Mouse (Mus musculus) limb, embryonic 13.5 days (tissue): ENCODE measurements around the gene Atl3. TPM values are rescaled to one million over a fixed set of nuclear protein-coding genes. Genes with fewer than 3 reads are reported as not detected.
A peak's percentile ranks its signal among the peaks of the same experiment; 100 is the strongest.

ENCODE experiments used
- ATAC-seq: fragments of 200-750 bp; cut with Nextera tagmentation; 2 replicates; pipeline ENCODE4 v1.8.0; 2017; ENCODE audit warnings: low read depth, moderate number of reproducible peaks, moderate TSS enrichment; ENCODE audit not compliant: low FRiP score
- H3K27ac ChIP-seq: fragments of 300-500 bp; sonication (generic); 2 replicates; pipeline ENCODE4 v1.5.1; 2015; ENCODE audit warnings: inconsistent platforms, mild to moderate bottlenecking, moderate library complexity
- H3K27me3 ChIP-seq: fragments of 300-500 bp; sonication (generic); 2 replicates; pipeline ENCODE4 v1.6.1; 2015; ENCODE audit warnings: mild to moderate bottlenecking, inconsistent platforms
- H3K36me3 ChIP-seq: fragments of 300-500 bp; sonication (generic); 2 replicates; pipeline ENCODE4 v1.6.1; 2015; ENCODE audit warnings: inconsistent platforms, mild to moderate bottlenecking, moderate library complexity
- H3K4me1 ChIP-seq: fragments of 300-500 bp; sonication (generic); 2 replicates; pipeline ENCODE4 v1.6.1; 2015; ENCODE audit warnings: inconsistent platforms
- H3K4me2 ChIP-seq: fragments of 300-500 bp; sonication (generic); replicated peaks from 2 replicates; pipeline ENCODE4 v1.6.1; 2015; ENCODE audit warnings: inconsistent platforms, mild to moderate bottlenecking, moderate library complexity
- H3K4me3 ChIP-seq: fragments of 300-500 bp; sonication (generic); 2 replicates; pipeline ENCODE4 v1.5.1; 2015; ENCODE audit warnings: moderate library complexity, mild to moderate bottlenecking, inconsistent platforms
- H3K9ac ChIP-seq: fragments of 300-500 bp; sonication (generic); 2 replicates; pipeline ENCODE4 v1.6.1; 2015; ENCODE audit warnings: mild to moderate bottlenecking, inconsistent platforms
- H3K9me3 ChIP-seq: fragments of 300-500 bp; sonication (generic); 2 replicates; pipeline ENCODE4 v1.6.1; 2016; ENCODE audit warnings: inconsistent platforms
- WGBS: fragments of 180-500 bp; shearing (Covaris S2); methylation state at CpG from one replicate; pipeline ENCODE4 v1.1.7; 2015; 5-methylcytosine and 5-hydroxymethylcytosine counted together
- polyA plus RNA-seq: library from polyadenylated mRNA; unstranded; fragments of >200 nt; fragmentation: Nextera tagmentation; extraction: Ambion mirVana; gene quantifications from 2 replicates; pipeline ENCODE4 v1.2.1, GENCODE M21; 2015

The Atl3 gene
- polyA plus RNA-seq, 1 experiment from 2014 or later = 15.6 TPM

DNA sequence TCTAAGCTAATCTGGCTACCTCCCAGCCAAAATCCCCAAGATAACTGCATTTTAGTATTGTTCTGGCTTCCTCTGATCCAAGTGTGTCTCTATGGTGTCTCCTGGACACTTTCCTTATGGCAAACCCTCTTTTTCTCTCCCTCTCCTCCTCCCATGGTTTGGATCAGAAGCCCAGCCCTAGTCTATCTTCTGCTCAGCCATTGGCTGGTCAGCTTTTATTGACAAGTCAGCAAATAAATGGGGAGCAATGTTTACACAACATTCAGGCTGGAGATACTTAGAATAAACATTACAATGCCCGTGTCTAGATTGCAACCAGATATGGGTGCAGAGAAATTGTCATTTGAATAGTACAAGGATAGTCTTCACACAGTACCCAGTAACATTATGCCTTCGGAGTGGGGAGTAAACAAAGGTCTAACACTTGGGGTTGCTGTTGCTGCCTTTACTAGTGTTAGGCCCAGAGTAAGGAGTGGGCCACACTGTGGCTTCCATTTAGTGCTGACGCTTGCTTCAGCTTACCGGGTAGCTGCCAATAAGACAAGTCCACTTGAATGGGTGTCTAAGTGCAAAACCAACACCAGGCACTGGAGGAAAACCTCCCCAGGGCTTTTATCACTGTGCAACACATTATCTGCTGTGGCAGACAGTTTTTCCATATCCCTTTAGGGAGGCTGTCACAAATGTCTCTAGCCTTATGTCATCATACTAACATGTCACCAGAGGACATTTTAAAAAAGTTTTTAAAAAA lies 57.9 kb downstream of the Atl3 start:
- 64% methylated on average over 4 of the region's 4 CpGs for WGBS
- Histone ChIP-seq H3K4me3 (no peak overlapping the region), H3K4me2 (no peak overlapping the region), H3K9ac (no peak overlapping the region), H3K27ac (no peak overlapping the region), H3K27me3 (no peaks in the 10 kb centered on the region), H3K9me3 (no peaks in the 10 kb centered on the region), H3K4me1 (no peaks in the 10 kb centered on the region), H3K36me3 (no peaks in the 10 kb centered on the region)
- no peak for ATAC-seq

DNA sequence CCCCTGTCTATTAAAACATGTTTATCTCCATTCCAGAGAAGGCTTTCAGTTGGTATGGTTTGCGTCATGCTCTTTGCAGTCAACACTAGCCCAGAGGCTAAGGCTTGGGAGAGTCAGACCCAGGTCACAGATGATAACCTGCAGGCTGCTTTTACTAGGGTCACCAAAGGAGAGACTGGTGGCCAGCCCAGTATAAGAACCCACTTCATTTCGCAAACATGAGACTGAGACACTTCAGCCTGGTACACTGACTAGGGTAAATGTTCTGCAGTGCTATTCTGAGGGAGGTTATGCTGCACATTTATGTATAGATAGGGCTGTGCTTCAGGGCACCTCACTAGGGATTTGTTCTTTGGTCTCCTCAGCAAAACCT lies 58.4 kb downstream of the Atl3 start:
- Histone ChIP-seq H3K4me2 (no peak overlapping the region), H3K27ac (no peak overlapping the region), H3K9ac (no peak overlapping the region), H3K4me3 (no peak overlapping the region), H3K9me3 (no peaks in the 10 kb centered on the region), H3K4me1 (peaks cover 3% of the 10 kb centered on the region; the same call in 1 of the 2 replicates), H3K27me3 (no peaks in the 10 kb centered on the region), H3K36me3 (no peaks in the 10 kb centered on the region)
- ATAC-seq = no peak
- WGBS = 79% methylated on average over 2 of the region's 2 CpGs

DNA sequence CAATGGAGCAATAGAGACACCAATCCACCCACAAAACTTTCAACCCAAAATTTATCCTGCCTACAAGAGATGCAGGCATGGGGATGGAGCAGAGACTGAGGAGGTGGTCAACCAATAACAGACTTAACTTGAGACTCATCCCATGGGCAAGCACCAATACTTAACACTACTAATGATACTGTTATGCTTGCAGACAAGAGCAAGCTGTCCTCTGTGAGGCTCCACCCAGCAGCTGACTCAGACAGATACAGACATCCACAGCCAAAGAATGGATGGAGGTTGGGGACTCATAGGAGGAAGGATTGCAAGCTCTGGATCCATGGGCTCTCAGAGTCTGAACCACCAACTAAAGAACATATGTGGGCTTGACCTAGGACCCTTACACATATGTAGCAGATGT lies 59.6 kb downstream of the Atl3 start:
- H3K27me3 ChIP-seq = no peaks in the 10 kb centered on the region

DNA sequence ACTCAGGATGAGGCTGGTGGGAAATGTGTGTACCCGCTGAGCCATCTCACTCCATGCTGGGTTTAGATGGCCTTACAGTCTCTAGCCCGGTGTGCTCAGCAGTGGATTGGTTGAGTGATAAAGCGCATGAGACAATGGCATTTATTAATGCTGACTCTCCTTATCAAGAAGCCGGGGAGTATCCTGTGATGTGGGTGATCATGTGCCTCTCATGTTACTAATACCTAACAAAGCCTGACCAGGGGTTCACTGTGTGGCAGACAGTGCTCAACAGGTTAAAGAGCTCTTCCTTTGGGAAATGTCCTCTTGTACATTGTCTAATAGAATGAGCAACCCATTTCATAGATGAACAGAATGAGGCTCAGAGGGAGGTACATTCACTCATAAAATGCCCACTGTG lies 61.0 kb downstream of the Atl3 start:
- Histone ChIP-seq H3K36me3 (no peaks in the 10 kb centered on the region), H3K4me2 (no peak overlapping the region), H3K27me3 (no peaks in the 10 kb centered on the region), H3K27ac (no peak overlapping the region), H3K9me3 (no peaks in the 10 kb centered on the region), H3K9ac (no peak overlapping the region), H3K4me1 (peaks cover 19% of the 10 kb centered on the region), H3K4me3 (no peak overlapping the region)
- 73% methylated on average over 4 of the region's 4 CpGs for WGBS
- ATAC-seq = no peak

More for the DNA sequence above, 59.6 kb downstream of the Atl3 start:
- peaks cover 14% of the 10 kb centered on the region for H3K4me1 ChIP-seq
- no peaks in the 10 kb centered on the region for H3K9me3 ChIP-seq
- no peaks in the 10 kb centered on the region for H3K36me3 ChIP-seq
- H3K4me3 ChIP-seq = no peak overlapping the region
- ATAC-seq = no peak
- H3K4me2 ChIP-seq = no peak overlapping the region
- no peak overlapping the region for H3K9ac ChIP-seq
- H3K27ac ChIP-seq = no peak overlapping the region

DNA sequence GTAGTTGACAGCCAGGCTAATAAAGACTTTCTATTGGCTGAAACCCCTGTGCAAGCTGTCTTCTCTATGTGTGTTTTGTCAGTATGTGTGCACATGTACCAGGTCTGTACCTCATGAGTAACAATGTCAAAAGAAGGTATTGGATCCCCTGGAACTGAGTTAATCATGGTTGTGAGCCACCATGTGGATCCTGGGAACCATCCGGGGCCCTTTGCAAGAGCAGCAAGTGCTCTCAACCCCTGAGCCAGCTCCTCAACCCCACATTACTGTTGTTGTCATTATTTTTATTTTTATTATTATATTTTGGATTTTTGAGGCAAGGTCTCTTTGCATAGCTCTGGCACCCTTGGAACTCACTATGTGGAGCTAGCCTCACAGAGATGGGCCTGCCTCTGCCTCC lies 62.8 kb downstream of the Atl3 start:
- H3K4me1 ChIP-seq = peaks cover 19% of the 10 kb centered on the region
- no peak overlapping the region for H3K4me3 ChIP-seq
- no peak overlapping the region for H3K9ac ChIP-seq
- H3K36me3 ChIP-seq = no peaks in the 10 kb centered on the region
- no peaks in the 10 kb centered on the region for H3K27me3 ChIP-seq
- H3K9me3 ChIP-seq = no peaks in the 10 kb centered on the region
- H3K4me2 ChIP-seq = no peak overlapping the region
- WGBS = 93% methylated on average over 1 of the region's 1 CpGs
- ATAC-seq = no peak
- no peak overlapping the region for H3K27ac ChIP-seq

DNA sequence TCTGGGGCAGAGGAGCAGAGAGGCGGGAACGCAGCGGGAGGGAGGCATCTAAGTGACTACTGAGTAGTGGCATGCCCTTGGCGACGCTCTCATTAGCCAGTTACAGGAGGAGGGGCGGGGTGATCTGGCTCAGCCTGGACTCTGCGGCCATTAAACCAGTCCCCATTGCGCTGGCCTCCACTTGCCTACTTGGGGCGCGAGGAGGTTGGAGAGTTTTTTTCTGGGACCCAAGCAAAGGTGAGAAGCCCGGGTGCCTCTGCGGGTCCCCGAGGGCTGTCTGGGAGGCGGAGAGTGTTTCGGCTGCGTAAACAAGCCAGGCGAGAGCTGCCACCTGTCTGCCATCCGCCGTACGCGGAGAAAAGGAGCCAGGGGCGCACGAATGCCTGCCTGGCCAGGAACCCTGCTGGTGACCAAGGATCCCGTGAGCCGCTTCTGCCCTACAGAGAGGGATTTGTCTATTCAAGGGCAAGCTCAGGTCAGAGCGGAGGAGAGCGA lies 63.5 kb downstream of the Atl3 start, which contains the start of gene Pla2g16:
Gene Pla2g16 (plus strand): TSS at position 132 of the 495 bp plus-strand sequence.
- no peaks in the 10 kb centered on the region for H3K9me3 ChIP-seq
- under 1% methylated on average over 27 of the region's 27 CpGs for WGBS
- peak within 1 kb of the TSS; percentile 81 for H3K4me2 ChIP-seq
- H3K36me3 ChIP-seq = no peaks in the 10 kb centered on the region
- H3K27me3 ChIP-seq = no peaks in the 10 kb centered on the region
- peak within 1 kb of the TSS; percentile 51 for H3K4me3 ChIP-seq
- peak; percentile 78 for ATAC-seq
- H3K4me1 ChIP-seq = peaks cover 19% of the 10 kb centered on the region
- H3K27ac ChIP-seq = no peak within 1 kb of the TSS
- H3K9ac ChIP-seq = peak within 1 kb of the TSS; percentile 65

DNA sequence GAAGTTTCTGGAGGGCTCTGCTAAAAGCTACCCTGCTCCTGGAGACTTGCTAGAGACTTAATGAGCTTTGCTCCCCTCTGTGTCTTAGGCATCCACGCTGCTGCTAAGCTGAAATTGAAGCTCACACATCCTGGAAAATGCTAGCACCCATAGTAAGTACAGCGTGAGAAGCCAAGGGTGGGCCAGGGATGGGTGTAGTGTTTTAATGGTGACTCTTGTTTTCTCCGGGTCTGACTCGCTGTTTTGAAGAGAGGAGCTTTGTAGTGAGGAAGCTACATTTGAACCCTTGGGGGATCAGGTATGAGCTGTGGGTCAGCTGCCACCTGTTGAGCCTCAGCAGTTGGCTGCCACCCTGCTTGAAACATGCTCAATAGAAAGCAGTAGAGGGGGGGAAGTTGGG lies 64.0 kb downstream of the Atl3 start:
- Histone ChIP-seq H3K36me3 (no peaks in the 10 kb centered on the region), H3K4me1 (peaks cover 19% of the 10 kb centered on the region), H3K4me2 (peak overlapping the region; percentile 81), H3K4me3 (peak overlapping the region; percentile 51), H3K27me3 (no peaks in the 10 kb centered on the region), H3K9ac (peak overlapping the region; percentile 65), H3K27ac (no peak overlapping the region), H3K9me3 (no peaks in the 10 kb centered on the region)
- 0 out of 2 replicates have a peak, but pooled peaks have one; percentile 7 for ATAC-seq
- 11% methylated on average over 4 of the region's 4 CpGs for WGBS

DNA sequence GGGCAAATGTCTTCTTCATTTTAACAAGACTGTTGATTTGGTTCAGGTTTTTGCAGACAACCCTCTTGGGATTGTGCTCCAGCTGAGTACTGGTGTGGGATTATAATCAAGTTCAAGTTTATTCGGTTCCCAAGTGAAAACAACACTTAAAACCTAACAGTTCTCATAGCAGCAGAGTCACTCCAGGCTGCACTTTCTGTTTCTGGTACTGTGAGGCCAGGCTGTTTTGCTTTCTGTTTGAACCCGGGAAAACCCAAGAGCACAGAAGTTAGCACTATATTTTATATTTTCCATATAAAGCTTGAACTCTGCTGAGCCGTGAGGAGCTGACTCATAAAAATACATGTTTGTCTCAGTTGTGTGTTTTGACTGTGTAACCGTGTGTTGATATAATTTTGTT lies 64.8 kb downstream of the Atl3 start:
- Histone ChIP-seq H3K27ac (no peak overlapping the region), H3K9me3 (no peaks in the 10 kb centered on the region), H3K4me2 (peak overlapping the region; percentile 81), H3K9ac (no peak overlapping the region), H3K27me3 (no peaks in the 10 kb centered on the region), H3K4me3 (peak overlapping the region; percentile 51), H3K36me3 (no peaks in the 10 kb centered on the region), H3K4me1 (peaks cover 22% of the 10 kb centered on the region)
- no peak for ATAC-seq
- WGBS = 54% methylated on average over 4 of the region's 4 CpGs

DNA sequence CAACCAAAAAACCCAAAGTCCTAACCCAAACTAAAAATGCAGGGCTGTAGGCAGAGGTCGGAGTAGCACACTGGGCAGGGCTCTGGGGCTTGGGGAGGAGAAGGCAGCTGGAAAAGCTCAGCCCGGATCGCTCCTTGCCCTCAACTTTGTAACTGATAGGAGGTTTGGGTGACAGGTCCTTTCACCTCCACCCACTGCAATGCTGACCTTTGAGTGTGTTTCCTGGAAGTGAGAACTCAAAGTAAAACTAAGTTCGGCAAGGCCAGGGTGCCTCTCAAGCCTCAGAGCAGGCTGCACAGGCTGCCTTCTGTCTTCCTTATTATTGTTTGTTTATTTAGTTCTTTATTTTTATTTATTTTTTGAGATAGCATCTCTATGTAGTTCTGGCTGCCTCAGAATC lies 66.1 kb downstream of the Atl3 start:
- no peak for ATAC-seq
- WGBS = 72% methylated on average over 4 of the region's 4 CpGs

DNA sequence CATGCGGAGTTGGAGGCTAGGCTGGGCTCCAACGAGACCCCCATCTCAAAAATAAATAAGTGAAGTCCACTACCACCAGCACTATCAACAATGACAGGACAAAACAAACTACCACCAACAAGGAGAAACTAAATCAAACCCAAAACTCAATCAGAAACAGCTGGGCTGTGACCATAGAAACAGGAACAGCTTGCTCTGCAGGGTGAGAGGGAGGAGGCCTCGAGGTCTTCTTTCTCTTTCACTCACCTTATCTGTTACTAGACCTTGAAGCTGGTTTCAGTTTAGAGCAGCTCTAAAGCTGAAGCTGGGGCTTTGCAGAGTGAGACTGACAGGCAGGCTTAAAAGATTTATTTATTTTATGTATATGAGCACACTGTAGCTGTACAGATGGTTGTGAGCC lies 67.6 kb downstream of the Atl3 start:
- 62% methylated on average over 3 of the region's 3 CpGs for WGBS
- Histone ChIP-seq H3K4me3 (no peak overlapping the region), H3K36me3 (no peaks in the 10 kb centered on the region), H3K4me2 (no peak overlapping the region), H3K9ac (no peak overlapping the region), H3K9me3 (no peaks in the 10 kb centered on the region), H3K27me3 (no peaks in the 10 kb centered on the region), H3K4me1 (peaks cover 22% of the 10 kb centered on the region), H3K27ac (no peak overlapping the region)
- no peak for ATAC-seq

More for the DNA sequence above, 66.1 kb downstream of the Atl3 start:
- H3K9me3 ChIP-seq = no peaks in the 10 kb centered on the region
- H3K9ac ChIP-seq = no peak overlapping the region
- no peak overlapping the region for H3K4me3 ChIP-seq
- H3K36me3 ChIP-seq = no peaks in the 10 kb centered on the region
- H3K27ac ChIP-seq = no peak overlapping the region
- H3K4me1 ChIP-seq = peaks cover 22% of the 10 kb centered on the region
- H3K27me3 ChIP-seq = no peaks in the 10 kb centered on the region
- no peak overlapping the region for H3K4me2 ChIP-seq

DNA sequence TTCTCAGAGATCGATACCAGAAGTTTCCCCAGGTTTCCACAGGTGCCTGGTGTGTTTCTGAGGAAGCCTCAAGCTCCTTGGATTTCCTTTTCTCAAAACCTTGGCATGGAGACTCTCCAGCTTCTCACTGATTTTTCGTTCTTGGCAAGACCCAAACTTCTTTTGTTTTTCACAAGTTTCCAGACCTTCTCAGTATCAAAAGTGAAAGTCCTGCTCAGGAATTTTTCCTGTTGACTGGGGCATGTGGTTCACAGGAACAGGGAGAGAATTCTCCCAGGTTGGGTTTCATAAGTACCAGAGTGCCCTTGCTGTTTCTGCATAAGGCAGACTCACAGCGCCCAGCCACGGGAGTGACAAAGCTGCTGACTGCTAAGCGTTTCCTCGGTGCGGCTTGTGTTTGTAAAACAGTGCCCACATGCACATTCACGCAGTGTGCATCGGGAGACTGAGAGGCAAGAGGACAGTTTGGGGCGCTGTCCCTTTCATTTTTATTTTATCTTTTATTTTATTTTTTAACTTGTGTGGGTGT lies 68.8 kb downstream of the Atl3 start:
- Histone ChIP-seq H3K9me3 (no peaks in the 10 kb centered on the region), H3K9ac (no peak overlapping the region), H3K27ac (no peak overlapping the region), H3K36me3 (no peaks in the 10 kb centered on the region), H3K4me3 (no peak overlapping the region), H3K27me3 (no peaks in the 10 kb centered on the region), H3K4me2 (no peak overlapping the region), H3K4me1 (peaks cover 22% of the 10 kb centered on the region)
- ATAC-seq = no peak
- 70% methylated on average over 10 of the region's 10 CpGs for WGBS

DNA sequence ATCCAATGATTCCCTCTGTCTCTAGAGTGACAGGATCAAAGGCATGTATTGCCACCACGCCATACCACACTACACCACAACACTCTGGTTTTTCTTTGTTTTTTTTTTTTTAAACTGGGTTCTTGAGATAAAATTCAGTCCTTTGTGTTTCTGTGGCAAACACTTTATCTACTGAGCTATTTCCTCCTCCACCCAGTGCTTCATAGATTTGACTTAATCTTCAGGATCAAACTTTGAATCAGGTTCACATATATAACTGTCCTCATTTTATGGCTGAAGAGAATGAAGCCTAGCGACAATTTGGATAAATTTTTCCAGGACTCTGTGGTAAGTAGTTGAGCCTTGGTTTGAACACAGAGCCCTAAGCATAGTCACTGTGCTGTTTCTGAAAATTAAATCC lies 69.8 kb downstream of the Atl3 start:
- no peaks in the 10 kb centered on the region for H3K36me3 ChIP-seq
- WGBS = 72% methylated on average over 2 of the region's 2 CpGs

DNA sequence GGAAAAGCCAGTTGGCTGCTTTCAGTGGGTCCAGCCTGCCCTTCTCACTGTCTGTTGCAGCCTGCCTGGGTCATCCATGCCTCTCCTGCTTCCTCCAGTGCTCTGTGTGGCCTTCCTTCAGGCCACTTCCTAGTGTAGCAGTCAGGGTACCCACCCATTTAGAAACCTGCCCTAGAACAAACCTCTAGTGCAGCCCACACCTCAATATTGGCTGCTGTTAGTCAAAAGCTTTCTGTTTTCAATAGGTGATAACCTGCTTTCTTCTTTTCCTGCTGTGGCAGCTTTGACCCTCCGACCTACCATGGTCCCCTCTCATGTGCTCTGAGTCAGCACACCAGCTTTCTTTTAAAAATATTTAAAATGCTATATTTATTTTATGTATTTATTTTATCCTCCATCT lies 70.6 kb downstream of the Atl3 start:
- Histone ChIP-seq H3K4me2 (no peak overlapping the region), H3K9me3 (no peaks in the 10 kb centered on the region), H3K27ac (no peak overlapping the region), H3K27me3 (no peaks in the 10 kb centered on the region), H3K4me3 (no peak overlapping the region), H3K9ac (no peak overlapping the region), H3K4me1 (peaks cover 20% of the 10 kb centered on the region), H3K36me3 (no peaks in the 10 kb centered on the region)
- no peak for ATAC-seq
- 74% methylated on average over 1 of the region's 1 CpGs for WGBS

More for the DNA sequence above, 69.8 kb downstream of the Atl3 start:
- H3K4me1 ChIP-seq = peaks cover 19% of the 10 kb centered on the region
- H3K4me3 ChIP-seq = no peak overlapping the region
- H3K9ac ChIP-seq = no peak overlapping the region
- ATAC-seq = no peak
- no peak overlapping the region for H3K4me2 ChIP-seq
- H3K9me3 ChIP-seq = no peaks in the 10 kb centered on the region
- no peak overlapping the region for H3K27ac ChIP-seq
- H3K27me3 ChIP-seq = no peaks in the 10 kb centered on the region
